In the genomic region with DNA sequence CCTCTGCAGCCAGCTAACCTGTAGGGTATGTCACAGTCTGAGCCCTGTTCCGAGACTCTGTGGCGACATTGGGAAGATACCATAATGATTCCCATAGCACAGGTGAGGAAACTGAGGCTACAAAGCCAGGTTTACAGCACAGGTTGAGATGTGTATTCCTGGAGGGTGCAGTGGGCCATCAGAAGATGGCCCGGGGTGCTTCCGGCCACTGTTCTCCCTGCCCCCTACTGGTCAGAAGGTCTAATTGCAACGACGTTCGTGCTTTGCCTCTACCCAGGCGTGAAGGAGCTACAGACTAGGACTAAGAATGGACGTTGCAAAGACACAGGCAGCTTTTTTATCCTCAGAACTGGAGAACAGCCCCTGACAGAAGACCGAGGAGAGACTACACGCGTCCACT, we compare ENCODE assay signal across 11 mouse cellular contexts. TPM values are rescaled to one million over a fixed set of nuclear protein-coding genes. Genes with fewer than 3 reads are reported as not detected.
DNase-seq lines count a peak whose midpoint lies in the region; ATAC-seq and TF ChIP-seq lines count a peak whose summit lies in the region.
"Had no signal": no experiment of that assay in that cellular context is flagged by ENCODE, and none has a peak within 500 bp of the region (broad histone marks: within the 10 kb centered on the region; RNA-seq: fewer than 3 reads in every experiment).

No protein-coding gene starts in this region.

- H3K9me3 ChIP-seq in liver, postnatal 0 days (ENCODE audit: low read length): no peaks in the 10 kb centered on the region
- H3K9me3 ChIP-seq in liver, embryonic 11.5 days (ENCODE audit: control insufficient read depth, low read length): no peaks in the 10 kb centered on the region
- H3K9me3 ChIP-seq: lung, embryonic 15.5 days had no signal

- peak; percentile 62 for TF ChIP-seq CTCF in liver, postnatal 0 days (IDR thresholded peaks at IDR 0.05; ENCODE audit: low read depth)

- DNase-seq in cerebellum, adult 18-20 months: peak; percentile 47 to 53
- DNase-seq in cerebellum, adult 11 months: no peak
- no peak for DNase-seq in liver, postnatal 0 days
- DNase-seq in liver, embryonic 11.5 days (ENCODE audit: low spot score): no peak
- peak; percentile 58 for DNase-seq in brain, adult 2 months (ENCODE audit: low read depth, low spot score)
- DNase-seq in retina, embryonic 14.5 days (ENCODE audit: low spot score): peak; percentile 66
- DNase-seq in ovary, postnatal 14 days (ENCODE audit: low spot score): no peak
- DNase-seq in adrenal gland, adult 18-20 months (ENCODE audit: low spot score in 2 of 2): no peak
- DNase-seq: kidney, postnatal 14 days had no signal

- no peak overlapping the region for H3K4me2 ChIP-seq in liver, postnatal 0 days (ENCODE audit: low read depth, low read length)
- H3K4me2 ChIP-seq in liver, embryonic 11.5 days: no peak overlapping the region
- H3K4me2 ChIP-seq: lung, embryonic 15.5 days had no signal

- no peak overlapping the region for H3K4me3 ChIP-seq in liver, postnatal 0 days (ENCODE audit: low read depth, low read length)
- H3K4me3 ChIP-seq in liver, embryonic 11.5 days (ENCODE audit: low read depth, low read length): no peak overlapping the region
- H3K4me3 ChIP-seq: lung, embryonic 15.5 days had no signal

- no peak for ATAC-seq in liver, postnatal 0 days
- ATAC-seq in liver, embryonic 11.5 days (replicated peaks; ENCODE audit: low FRiP score): no peak

- H3K9ac ChIP-seq in liver, postnatal 0 days (replicated peaks): no peak overlapping the region
- no peak overlapping the region for H3K9ac ChIP-seq in liver, embryonic 11.5 days (ENCODE audit: low read depth, low read length)
- H3K9ac ChIP-seq: lung, embryonic 15.5 days had no signal

- H3K4me1 ChIP-seq in liver, postnatal 0 days (ENCODE audit: insufficient read depth): no peaks in the 10 kb centered on the region
- H3K4me1 ChIP-seq in liver, embryonic 11.5 days (replicated peaks; ENCODE audit: control insufficient read depth, insufficient read depth, low read length): no peaks in the 10 kb centered on the region
- H3K4me1 ChIP-seq: lung, embryonic 15.5 days had no signal

- H3K36me3 ChIP-seq in liver, postnatal 0 days (replicated peaks; ENCODE audit: insufficient read depth, low read length): no peaks in the 10 kb centered on the region
- no peaks in the 10 kb centered on the region for H3K36me3 ChIP-seq in liver, embryonic 11.5 days (ENCODE audit: control insufficient read depth, insufficient read depth, low read length)
- H3K36me3 ChIP-seq: lung, embryonic 15.5 days had no signal

- 28% methylated on average over 12 of the region's 12 CpGs for WGBS in liver, postnatal 0 days (ENCODE audit: insufficient replicate concordance)
- 33% methylated on average over 12 of the region's 12 CpGs for WGBS in liver, embryonic 11.5 days

- H3K27ac ChIP-seq in liver, postnatal 0 days (ENCODE audit: low read depth): no peak overlapping the region
- H3K27ac ChIP-seq in liver, embryonic 11.5 days (ENCODE audit: low read depth, low read length): no peak overlapping the region
- H3K27ac ChIP-seq: lung, embryonic 15.5 days had no signal

- no peaks in the 10 kb centered on the region for H3K27me3 ChIP-seq in liver, postnatal 0 days (ENCODE audit: insufficient read depth, low read length)
- 0 out of 2 replicates have a peak, but pooled peaks cover under 1% of the 10 kb centered on the region for H3K27me3 ChIP-seq in liver, embryonic 11.5 days (replicated peaks; ENCODE audit: control insufficient read depth, insufficient read depth, low read length)
- H3K27me3 ChIP-seq: lung, embryonic 15.5 days had no signal

- no peak for TF ChIP-seq EP300 in liver, postnatal 0 days (IDR thresholded peaks at IDR 0.05; ENCODE audit: low read depth)

RNA-seq across cellular contexts. Expression of gene Rph3a, which starts 10.3 kb away (rescaled TPM):
- 0.02 and 0.06 TPM in 2 replicates for polyA plus RNA-seq in liver, postnatal 0 days (2015; fragmentation: Nextera tagmentation; extraction: Ambion mirVana)
- polyA plus RNA-seq in liver, embryonic 11.5 days (2014; fragmentation: Nextera tagmentation; extraction: Ambion mirVana): not detected in 2 replicates
- 1 to 10 TPM; 3.3 to 3.6 TPM for total RNA-seq in adrenal gland, adult 18-20 months (2021)
- polyA plus RNA-seq: C2C12 had no signal

Comparison
In these comparisons a context has a peak if more than half of its experiments do, and no peak if none do; other contexts are left out.
1. DNase-seq: peak in cerebellum, adult 18-20 months (2 of 2), brain, adult 2 months (single experiment) and retina, embryonic 14.5 days (single experiment); none in cerebellum, adult 11 months (single experiment), liver, postnatal 0 days (single experiment), liver, embryonic 11.5 days (single experiment), ovary, postnatal 14 days (single experiment) and adrenal gland, adult 18-20 months (0 of 2).